Mouse (Mus musculus): ENCODE data around the gene Mup3.
"Not testable (repeated sequence)": the region's sequence is repeated elsewhere in the genome, so short reads cannot be mapped to it uniquely, and the experiment has no call there.

Mup3 gene

GRCm38 (mm10) chr4:62087241-62087640 is at the start of gene Mup3:
Mup3 (minus strand) TSS chr4:62087342.
- DNase-seq (ENCODE audit: low spot score), result no peak

- DNase-seq (ENCODE audit: low spot score), result no peak
Measured at GRCm38 (mm10) chr4:62133706-62134105, 46.6 kb upstream of the Mup3 start.

GRCm38 (mm10) chr4:62103366-62103765 is 16.2 kb upstream of the Mup3 start:
- not testable (repeated sequence) for DNase-seq (ENCODE audit: low spot score)

GRCm38 (mm10) chr4:62087953-62088352 is 811 bp upstream of the Mup3 start:
- DNase-seq (ENCODE audit: low spot score), result no peak

- no peak for DNase-seq (ENCODE audit: low spot score)
Measured at GRCm38 (mm10) chr4:62082755-62083154, 4.4 kb downstream of the Mup3 start.

- no peak for DNase-seq (ENCODE audit: low spot score)
Measured at GRCm38 (mm10) chr4:62075126-62075525, 12.0 kb downstream of the Mup3 start.

- not testable (repeated sequence) for DNase-seq (ENCODE audit: low spot score)
Measured at GRCm38 (mm10) chr4:62054780-62055179, 32.4 kb downstream of the Mup3 start.

GRCm38 (mm10) chr4:62054058-62054457 is 33.1 kb downstream of the Mup3 start, which contains the start of gene Mup20:
Mup20 (minus strand) TSS chr4:62054158.
- not testable (repeated sequence) for DNase-seq (ENCODE audit: low spot score)

Measured in spleen, adult 12 weeks (tissue).